Mouse (Mus musculus): Measurements from ENCODE around the gene Gnat1.
A peak's percentile ranks its signal among the peaks of the same experiment; 100 is the strongest.

The Gnat1 gene

GRCm38 (mm10) chr9:107699376-107699980, 20.0 kb upstream of the Gnat1 start:
- DNase-seq = peak; percentile 69

- DNase-seq = peak; percentile 62
Measured at GRCm38 (mm10) chr9:107698611-107699190, 19.2 kb upstream of the Gnat1 start.

- peak; percentile 58 for DNase-seq
Measured at GRCm38 (mm10) chr9:107697811-107698521, 18.5 kb upstream of the Gnat1 start.

GRCm38 (mm10) chr9:107696845-107697610, 17.5 kb upstream of the Gnat1 start:
- DNase-seq = peak; percentile 64

GRCm38 (mm10) chr9:107696106-107696479, 16.6 kb upstream of the Gnat1 start:
- DNase-seq = no peak

GRCm38 (mm10) chr9:107695441-107696105, 16.1 kb upstream of the Gnat1 start:
- DNase-seq = no peak

GRCm38 (mm10) chr9:107694627-107695026, 15.1 kb upstream of the Gnat1 start:
- no peak for DNase-seq

GRCm38 (mm10) chr9:107693433-107693987, 14.0 kb upstream of the Gnat1 start:
- no peak for DNase-seq

- DNase-seq = no peak
Measured at GRCm38 (mm10) chr9:107692785-107693184, 13.3 kb upstream of the Gnat1 start.

GRCm38 (mm10) chr9:107690391-107690790, 10.9 kb upstream of the Gnat1 start:
- DNase-seq = no peak

- no peak for DNase-seq
Measured at GRCm38 (mm10) chr9:107688939-107689338, 9.4 kb upstream of the Gnat1 start.

GRCm38 (mm10) chr9:107688415-107688814, 8.9 kb upstream of the Gnat1 start:
- DNase-seq = no peak

- DNase-seq = peak; percentile 75
Measured at GRCm38 (mm10) chr9:107685231-107685981, 5.9 kb upstream of the Gnat1 start.

GRCm38 (mm10) chr9:107682405-107682804, 2.9 kb upstream of the Gnat1 start:
- no peak for DNase-seq

- no peak for DNase-seq
Measured at GRCm38 (mm10) chr9:107678861-107679260, 651 bp downstream of the Gnat1 start.

GRCm38 (mm10) chr9:107677819-107678526, 1.5 kb downstream of the Gnat1 start:
- DNase-seq = peak; percentile 81

GRCm38 (mm10) chr9:107677091-107677784, 2.3 kb downstream of the Gnat1 start:
- peak; percentile 69 for DNase-seq

- no peak for DNase-seq
Measured at GRCm38 (mm10) chr9:107676302-107676701, 3.2 kb downstream of the Gnat1 start.

- peak; percentile 91 for DNase-seq
Measured at GRCm38 (mm10) chr9:107675671-107676301, 3.7 kb downstream of the Gnat1 start.

All from embryo, embryonic 11 days (tissue).